ENCODE assay signal across 13 mouse cellular contexts in genomic region chr2:27228809-27229480, GRCm38 (mm10). TPM values are rescaled to one million over a fixed set of nuclear protein-coding genes. Genes with fewer than 3 reads are reported as not detected.
DNase-seq lines count a peak whose midpoint lies in the region; ATAC-seq and TF ChIP-seq lines count a peak whose summit lies in the region.
"Had no signal": no experiment of that assay in that cellular context is flagged by ENCODE, and none has a peak within 500 bp of the region (broad histone marks: within the 10 kb centered on the region; RNA-seq: fewer than 3 reads in every experiment).

No protein-coding gene starts in this region.

- WGBS in kidney, adult 2 months: 82% methylated on average over 5 of the region's 5 CpGs
- 71% methylated on average over 5 of the region's 5 CpGs for WGBS in spleen, adult 2 months

- H3K4me1 ChIP-seq in kidney, adult 2 months (ENCODE audit: control insufficient read depth, insufficient read depth, low read length): no peaks in the 10 kb centered on the region
- peaks cover 20% of the 10 kb centered on the region for H3K4me1 ChIP-seq in spleen, adult 2 months (ENCODE audit: control insufficient read depth, insufficient read depth, insufficient read length)

- TF ChIP-seq CTCF in kidney, adult 2 months (conservative IDR thresholded peaks at IDR 0.05; ENCODE audit: insufficient read depth, insufficient read length, low read depth, low read length): 0 out of 2 replicates have a peak, but pooled peaks have one; percentile 21
- peak; percentile 17; the same call in 1 of the 2 replicates for TF ChIP-seq CTCF in spleen, adult 2 months (IDR thresholded peaks at IDR 0.05; ENCODE audit: extremely low read depth, insufficient read depth, insufficient read length, insufficient replicate concordance)

- TF ChIP-seq POLR2A in kidney, adult 2 months (IDR thresholded peaks at IDR 0.05; ENCODE audit: low read depth, low read length): no peak
- TF ChIP-seq POLR2A in spleen, adult 2 months (IDR thresholded peaks at IDR 0.05; ENCODE audit: low read depth, low read length): no peak

- peak; percentile 61 for DNase-seq in CD4-positive, CD25-positive, alpha-beta regulatory T cell, adult 2 months (ENCODE audit: low read depth, low spot score)
- DNase-seq in kidney, adult 2 months: no peak
- DNase-seq in kidney, adult 9 months: no peak
- no peak for DNase-seq in spleen, adult 2 months (ENCODE audit: low read depth in 1 of 2, low spot score in 2 of 2)
- no peak for DNase-seq in spleen, postnatal 10 days (ENCODE audit: low spot score in 2 of 2)
- no peak for DNase-seq in testis, postnatal 14 days (ENCODE audit: low spot score)
- no peak for DNase-seq in left cerebral cortex, adult 9 months (ENCODE audit: low spot score in 2 of 2)
- DNase-seq: kidney, adult 8-10 months had no signal

- no peak overlapping the region for H3K27ac ChIP-seq in kidney, adult 2 months (ENCODE audit: insufficient read depth, low read depth, low read length)
- no peak overlapping the region for H3K27ac ChIP-seq in spleen, adult 2 months (ENCODE audit: insufficient read depth, low read length)
- H3K27ac ChIP-seq: embryonic facial prominence, embryonic 13.5 days; neural tube, embryonic 15.5 days; stomach, embryonic 15.5 days had no signal

- H3K27me3 ChIP-seq in kidney, adult 2 months (replicated peaks; ENCODE audit: control insufficient read depth, insufficient read depth, low read length): no peaks in the 10 kb centered on the region
- no peaks in the 10 kb centered on the region for H3K27me3 ChIP-seq in spleen, adult 2 months (ENCODE audit: control insufficient read depth, insufficient read depth, low read length)
- H3K27me3 ChIP-seq: embryonic facial prominence, embryonic 13.5 days; neural tube, embryonic 15.5 days; Patski; stomach, embryonic 15.5 days had no signal

- H3K4me3 ChIP-seq in kidney, adult 2 months (ENCODE audit: insufficient read depth, low read depth, low read length): no peak overlapping the region
- H3K4me3 ChIP-seq in spleen, adult 2 months (ENCODE audit: extremely low read depth, insufficient read depth, insufficient read length): no peak overlapping the region
- H3K4me3 ChIP-seq: embryonic facial prominence, embryonic 13.5 days; neural tube, embryonic 15.5 days; stomach, embryonic 15.5 days had no signal

- no peak for ATAC-seq in CD4-positive, CD25-positive, alpha-beta regulatory T cell, adult 4 months

- no peaks in the 10 kb centered on the region; the same call in none of the 2 replicates for H3K36me3 ChIP-seq in kidney, adult 2 months (ENCODE audit: control insufficient read depth, insufficient read depth, low read length)
- no peaks in the 10 kb centered on the region for H3K36me3 ChIP-seq in spleen, adult 2 months (ENCODE audit: control insufficient read depth, insufficient read depth, low read length)
- H3K36me3 ChIP-seq: embryonic facial prominence, embryonic 13.5 days; neural tube, embryonic 15.5 days; stomach, embryonic 15.5 days had no signal

RNA-seq across cellular contexts. Expression of gene Sardh, which starts 19.2 kb away (rescaled TPM):
- polyA plus RNA-seq in CD4-positive, CD25-positive, alpha-beta regulatory T cell, adult 4 months (2017; shearing (Covaris generic)): 1 to 10 TPM; 4.9 to 9.7 TPM
- polyA plus RNA-seq in kidney, adult 2 months (2012; rRNA removed): 232 and 278 TPM in 2 replicates
- 8.8 and 9.4 TPM in 2 replicates for polyA plus RNA-seq in spleen, adult 2 months (2012; rRNA removed)

Comparison
In these comparisons a context has a peak if more than half of its experiments do, and no peak if none do; other contexts are left out.
1. RNA of gene Sardh, which starts 19.2 kb away (polyA plus RNA-seq): 232 to 278 TPM in kidney, adult 2 months; 4.9 to 9.7 TPM in CD4-positive, CD25-positive, alpha-beta regulatory T cell, adult 4 months and 8.8 to 9.4 TPM in spleen, adult 2 months; every median in the first group is over 10 times any median in the second.